Mouse (Mus musculus) stomach, postnatal 0 days (tissue): ENCODE measurements around the gene Creg1.

Source experiments
- CTCF ChIP-seq: IDR thresholded peaks from 2 replicates; pipeline ENCODE4 v1.5.1; 2016; ENCODE audit warnings: antibody characterized with exemption, low read depth, mild to moderate bottlenecking, moderate library complexity
- EP300 ChIP-seq: optimal IDR thresholded peaks from 2 replicates; pipeline ENCODE3; 2016; ENCODE audit warnings: antibody characterized with exemption

DNA sequence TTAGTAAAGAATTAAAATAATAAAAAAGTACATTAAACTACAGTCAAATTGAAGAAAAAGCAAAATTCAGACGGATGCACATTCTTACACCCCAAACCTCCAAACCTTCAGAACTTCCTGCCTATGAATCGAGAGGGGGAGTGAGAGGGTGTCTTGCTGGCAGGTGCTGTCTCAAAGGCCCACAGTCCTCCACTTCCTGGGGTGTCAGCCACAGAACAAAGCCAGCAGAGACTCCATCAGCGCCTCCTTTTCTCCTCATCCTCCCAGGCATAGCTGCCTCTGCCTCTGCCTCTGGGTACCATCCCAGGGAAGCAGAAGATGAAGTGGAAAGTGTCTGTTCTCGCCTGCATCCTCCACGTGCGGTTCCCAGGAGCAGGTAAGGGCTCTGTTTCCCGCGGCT, 25.0 kb downstream of the Creg1 start, which contains the start of gene Cd247:
- TF ChIP-seq CTCF = no peak
- TF ChIP-seq EP300 = no peak
